Mouse (Mus musculus): ENCODE data around the gene Rnase9.
"Not testable (repeated sequence)": the region's sequence is repeated elsewhere in the genome, so short reads cannot be mapped to it uniquely, and the experiment has no call there.

DNA sequence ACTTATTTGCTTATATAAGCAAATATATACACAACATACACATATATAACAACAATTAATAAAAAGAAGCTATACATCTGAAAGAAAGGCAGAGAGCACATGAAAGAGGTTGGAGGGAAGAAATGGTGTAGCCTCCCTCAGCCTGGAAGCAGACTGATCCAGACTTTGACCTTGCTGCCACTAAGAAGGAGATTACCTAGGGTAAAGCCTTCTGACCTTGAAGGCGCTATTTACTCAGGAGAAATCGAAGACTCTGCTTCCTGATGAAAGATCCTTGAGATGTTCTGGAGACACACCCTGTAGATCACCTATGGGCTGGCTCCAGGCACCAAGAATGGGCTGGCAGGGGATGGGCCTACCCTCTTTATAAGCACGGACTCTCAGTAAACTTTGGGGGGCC is 26.9 kb downstream of the Rnase9 start:
- not testable (repeated sequence) for TF ChIP-seq CTCF, POLR2A (IDR thresholded peaks at IDR 0.05; ENCODE audit: extremely low read depth, insufficient read depth, low read length)
